Mouse (Mus musculus) urinary bladder, adult 2 months (tissue): ENCODE results near the gene Tunar. TPM values are rescaled to one million over a fixed set of nuclear protein-coding genes. Genes with fewer than 3 reads are reported as not detected.

Experiments used
- DNase-seq: peaks from one replicate; pipeline ENCODE4 v3.0.0; 2022; ENCODE audit warnings: low spot score
- polyA plus RNA-seq: library from polyadenylated mRNA; depleted of rRNA; stranded (reverse); fragments of >200 nt; gene quantifications from 2 replicates; pipeline ENCODE4 v1.2.3, GENCODE M21; 2012; rRNA removed

Gene Tunar
- polyA plus RNA-seq, 1 experiment, result not detected

DNA sequence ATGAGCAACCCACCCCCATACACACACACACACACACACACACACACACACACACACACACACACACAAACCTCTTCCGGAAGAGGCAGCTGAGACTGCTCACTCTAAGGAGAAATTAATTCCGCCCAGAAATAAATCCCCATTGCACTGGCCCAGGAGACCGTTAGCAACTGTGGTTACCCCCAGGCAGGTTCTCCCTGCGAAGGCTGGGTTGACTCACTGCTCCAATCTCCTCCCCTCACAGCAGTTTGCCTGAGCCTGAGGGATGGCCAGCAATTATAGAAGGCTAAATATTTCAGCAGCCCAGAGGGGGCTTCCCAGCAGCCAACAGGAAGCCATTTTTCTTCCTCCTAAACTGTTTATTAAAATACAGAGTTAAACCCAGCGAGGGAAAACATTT, 64.5 kb downstream of the Tunar start:
- no peak for DNase-seq

DNA sequence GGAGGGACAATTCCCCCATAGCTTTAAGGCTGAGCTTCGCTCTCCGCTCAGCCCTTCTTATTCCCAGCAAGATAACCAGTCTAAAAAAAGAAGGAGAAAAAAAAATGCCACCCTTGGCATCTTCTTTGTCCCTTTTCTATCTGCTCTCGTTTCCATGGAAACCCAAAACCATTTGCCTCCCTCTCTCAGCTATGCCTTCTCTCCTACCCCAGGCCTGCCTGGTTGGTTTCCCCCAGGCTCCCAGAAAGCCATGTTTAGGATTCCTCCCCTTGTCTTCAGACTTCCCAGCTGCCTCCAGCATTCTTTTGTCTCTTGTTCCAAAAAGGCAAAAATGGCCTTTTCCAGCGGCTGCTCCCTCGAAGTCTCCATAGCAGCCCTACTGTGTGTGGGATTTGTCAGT, 70.1 kb downstream of the Tunar start:
- no peak for DNase-seq

DNA sequence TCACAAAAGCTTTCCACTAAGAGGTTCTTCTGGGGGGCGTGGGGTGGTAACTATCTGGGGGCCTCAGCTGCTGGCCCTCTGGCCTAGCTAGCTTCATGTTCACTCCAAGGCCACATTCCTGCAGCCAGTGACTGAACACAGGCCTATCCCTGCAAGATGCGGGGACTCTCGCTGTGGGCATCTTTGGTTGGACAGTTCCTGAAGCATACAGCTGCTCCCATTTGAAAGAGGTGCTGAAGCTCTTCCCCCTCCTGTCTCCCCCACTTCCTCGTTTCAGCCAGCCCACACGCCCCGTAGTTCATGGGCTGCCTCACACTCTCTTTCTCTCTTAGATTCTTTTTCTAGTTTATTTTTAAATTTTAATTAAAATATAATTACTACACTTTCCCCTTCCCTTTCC, 72.3 kb downstream of the Tunar start:
- DNase-seq, result no peak

- DNase-seq, result no peak
Observed at GRCm38 (mm10) chr12:105413909-105414308, 80.2 kb downstream of the Tunar start.

- DNase-seq, result no peak
Observed at GRCm38 (mm10) chr12:105420476-105420875, 86.8 kb downstream of the Tunar start.

DNA sequence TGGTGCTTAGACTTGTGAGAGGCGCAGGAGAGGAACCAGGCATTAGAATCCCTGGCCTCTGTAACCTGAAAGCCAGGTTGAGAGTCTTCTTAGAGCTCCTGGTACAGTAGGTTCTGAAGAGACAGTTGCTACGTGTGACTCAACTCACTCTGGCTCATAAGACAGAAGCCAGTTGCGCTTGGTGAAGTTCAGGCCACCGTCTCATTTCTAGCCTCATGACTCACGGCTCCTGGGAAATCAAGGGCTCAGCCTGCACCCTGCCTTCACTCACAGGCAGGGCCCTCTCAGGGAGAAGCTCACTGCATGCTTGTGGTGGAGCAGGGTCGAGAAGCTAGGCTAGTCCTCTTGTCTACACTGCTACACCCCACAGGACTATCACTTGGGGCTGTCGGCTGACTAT, 92.9 kb downstream of the Tunar start:
- DNase-seq, result no peak

DNA sequence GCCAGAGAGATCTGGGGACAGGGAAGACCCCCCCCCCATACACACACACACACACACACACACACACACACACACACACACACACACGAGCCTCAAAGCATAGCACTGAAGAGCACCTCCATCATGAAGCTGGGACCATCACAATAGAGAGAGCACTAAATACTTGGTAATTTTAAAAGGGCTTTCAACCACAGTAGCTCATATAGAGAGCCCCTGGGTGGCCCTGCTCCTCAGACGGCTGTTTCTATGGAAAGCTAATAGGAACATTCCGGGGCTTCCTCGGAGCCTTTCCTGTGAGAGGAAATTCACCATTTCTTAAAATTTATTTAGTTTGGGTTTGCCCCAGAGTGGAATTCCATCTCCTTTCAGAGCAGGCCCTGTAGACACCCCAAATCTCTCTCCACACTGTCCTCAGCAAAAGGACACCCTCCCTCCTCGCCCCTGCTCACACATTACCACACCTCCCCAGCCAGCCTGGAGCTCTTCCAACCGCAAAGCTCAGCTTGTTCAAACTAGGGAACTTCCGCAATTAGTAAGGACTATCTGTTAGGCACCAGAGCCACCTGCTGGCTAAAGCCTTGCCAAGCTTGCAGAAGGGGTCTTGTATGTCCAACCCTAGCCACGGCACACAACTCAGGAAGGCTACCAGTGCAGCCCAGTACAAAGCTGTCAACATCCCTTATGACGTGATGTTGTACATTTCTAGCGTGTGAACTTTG, 93.5 kb downstream of the Tunar start:
- DNase-seq, result peak; percentile 27

DNA sequence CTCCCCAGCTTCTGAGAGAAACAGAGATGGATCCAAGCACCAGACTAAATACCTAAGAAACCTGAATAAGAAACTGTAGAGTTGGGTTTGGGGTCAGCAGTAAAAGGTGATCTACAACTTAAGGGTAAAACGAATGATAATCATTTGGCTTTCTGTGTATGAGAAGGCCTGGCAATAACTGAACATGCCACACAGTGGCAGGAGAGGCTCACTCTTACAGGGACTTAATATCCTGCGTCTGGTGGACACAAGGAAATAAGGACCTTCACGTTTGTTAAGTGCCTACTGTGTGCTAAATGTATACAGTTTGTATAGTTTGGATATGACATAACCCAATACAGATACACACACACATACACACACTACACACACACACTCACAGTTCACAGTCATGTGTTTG, 98.2 kb downstream of the Tunar start:
- DNase-seq, result no peak

- no peak for DNase-seq
Observed at GRCm38 (mm10) chr12:105432807-105433206, 99.1 kb downstream of the Tunar start.

Other genes starting within 250 kb of the Tunar start
- not detected in 2 replicates for gene Tcl1b2, start 187.9 kb upstream of the Tunar start, polyA plus RNA-seq
- gene Tcl1b1, start 174.2 kb upstream of the Tunar start, polyA plus RNA-seq, result not detected in 2 replicates
- not detected in 2 replicates for gene Tcl1b5, start 157.5 kb upstream of the Tunar start, polyA plus RNA-seq
- not detected in 2 replicates for gene Tcl1b3, start 142.8 kb upstream of the Tunar start, polyA plus RNA-seq
- not detected in 2 replicates for gene Tcl1b4, start 131.9 kb upstream of the Tunar start, polyA plus RNA-seq
- gene Tcl1, start 111.1 kb upstream of the Tunar start, polyA plus RNA-seq, result not detected in 2 replicates
- 3.5 and 4.4 TPM in 2 replicates for gene D430019H16Rik, start 120.0 kb downstream of the Tunar start, polyA plus RNA-seq
- 5.7 and 6.6 TPM in 2 replicates for gene Bdkrb2, start 229.4 kb downstream of the Tunar start, polyA plus RNA-seq